Mouse (Mus musculus): ENCODE data around the gene Hint1.

GRCm38 (mm10) chr11:54834596-54834995 is 31.6 kb upstream of the Hint1 start:
- 0 out of 2 replicates have a peak, but pooled peaks have one; percentile 4 for TF ChIP-seq CTCF (IDR thresholded peaks at IDR 0.05; ENCODE audit: low read depth)
- no peak for TF ChIP-seq EP300 (IDR thresholded peaks at IDR 0.05; ENCODE audit: low read depth)

Measured in heart, postnatal 0 days (tissue).